In genomic region chr2:8638082-8638481, GRCm38 (mm10) we compare ENCODE assay signal across 13 mouse cellular contexts.
A peak's percentile ranks its signal among the peaks of the same experiment; 100 is the strongest.
DNase-seq lines count a peak whose midpoint lies in the region; ATAC-seq and TF ChIP-seq lines count a peak whose summit lies in the region.
"Had no signal": no experiment of that assay in that cellular context is flagged by ENCODE, and none has a peak within 500 bp of the region (broad histone marks: within the 10 kb centered on the region; RNA-seq: fewer than 3 reads in every experiment).

No protein-coding gene starts in this region.

- TF ChIP-seq CTCF in heart, postnatal 0 days (IDR thresholded peaks at IDR 0.05; ENCODE audit: low read depth), result peak; percentile 18; the same call in 1 of the 2 replicates

- no peaks in the 10 kb centered on the region for H3K9me3 ChIP-seq in heart, postnatal 0 days (replicated peaks; ENCODE audit: control insufficient read depth, low read length)
- H3K9me3 ChIP-seq: embryonic facial prominence, embryonic 12.5 days; limb, embryonic 15.5 days had no signal

- WGBS in heart, postnatal 0 days, result 52% methylated on average over 7 of the region's 7 CpGs

- no peak for DNase-seq in heart, postnatal 0 days (ENCODE audit: low spot score)
- no peak for DNase-seq in heart, postnatal 14 days
- peak; percentile 53 for DNase-seq in right cerebral cortex, adult 18-20 months
- no peak for DNase-seq in right cerebral cortex, postnatal 4 days
- peak; percentile 43 for DNase-seq in layer of hippocampus, adult 9-10 months (ENCODE audit: low spot score)
- peak; percentile 6 for DNase-seq in yolk sac, embryonic 10.5 days (ENCODE audit: low spot score)
- no peak for DNase-seq in thymus, adult 18-20 months
- DNase-seq: adrenal gland, postnatal 10 days; gastrocnemius, postnatal 36 days; kidney, adult 2 months had no signal

- intact Hi-C loops in heart, postnatal 14 days (cut with DNase I), result no loop called here

- no peak overlapping the region for H3K27ac ChIP-seq in heart, postnatal 0 days (ENCODE audit: low read depth)
- H3K27ac ChIP-seq: embryonic facial prominence, embryonic 12.5 days; limb, embryonic 15.5 days had no signal

- no peak overlapping the region for H3K4me3 ChIP-seq in heart, postnatal 0 days (ENCODE audit: low read depth, low read length)
- H3K4me3 ChIP-seq: embryonic facial prominence, embryonic 12.5 days; limb, embryonic 15.5 days had no signal

- no peak overlapping the region for H3K9ac ChIP-seq in heart, postnatal 0 days (replicated peaks; ENCODE audit: low read depth, low read length)
- H3K9ac ChIP-seq: embryonic facial prominence, embryonic 12.5 days; limb, embryonic 15.5 days had no signal

- H3K4me2 ChIP-seq in heart, postnatal 0 days (ENCODE audit: low read depth, low read length), result no peak overlapping the region
- H3K4me2 ChIP-seq: embryonic facial prominence, embryonic 12.5 days; limb, embryonic 15.5 days had no signal

- no peaks in the 10 kb centered on the region for H3K36me3 ChIP-seq in heart, postnatal 0 days (replicated peaks; ENCODE audit: control insufficient read depth, insufficient read depth, low read length)
- H3K36me3 ChIP-seq: embryonic facial prominence, embryonic 12.5 days; limb, embryonic 15.5 days had no signal

- H3K27me3 ChIP-seq in heart, postnatal 0 days (ENCODE audit: control insufficient read depth, insufficient read depth, low read length), result no peaks in the 10 kb centered on the region
- H3K27me3 ChIP-seq: embryonic facial prominence, embryonic 12.5 days; limb, embryonic 15.5 days had no signal

- no peak for ATAC-seq in heart, postnatal 0 days (ENCODE audit: insufficient read depth, low read depth)
- no peak for ATAC-seq in inflammation-experienced regulatory T-cells, adult 6 months

- no peaks in the 10 kb centered on the region for H3K4me1 ChIP-seq in heart, postnatal 0 days (ENCODE audit: control insufficient read depth, insufficient read depth)
- H3K4me1 ChIP-seq: embryonic facial prominence, embryonic 12.5 days; limb, embryonic 15.5 days had no signal

- no peak for TF ChIP-seq EP300 in heart, postnatal 0 days (IDR thresholded peaks at IDR 0.05; ENCODE audit: low read depth)

Comparison
In these comparisons a context has a peak if more than half of its experiments do, and no peak if none do; other contexts are left out.
1. DNase-seq: peak in right cerebral cortex, adult 18-20 months (single experiment), layer of hippocampus, adult 9-10 months (single experiment) and yolk sac, embryonic 10.5 days (single experiment); none in heart, postnatal 0 days (single experiment), heart, postnatal 14 days (0 of 2), right cerebral cortex, postnatal 4 days (single experiment) and thymus, adult 18-20 months (0 of 2).